Mouse (Mus musculus) embryonic facial prominence, embryonic 12.5 days (tissue): ENCODE data around the gene Tpm3. TPM values are rescaled to one million over a fixed set of nuclear protein-coding genes. Genes with fewer than 3 reads are reported as not detected.

Experiments used
- ATAC-seq: fragments of 200-750 bp; cut with Nextera tagmentation; 2 replicates; pipeline ENCODE4 v1.8.0; 2017; ENCODE audit not compliant: insufficient number of reproducible peaks, insufficient read depth, low FRiP score, low TSS enrichment
- H3K27ac ChIP-seq: fragments of 300-500 bp; sonication (generic); 2 replicates; pipeline ENCODE4 v1.5.1; 2016; ENCODE audit warnings: mild to moderate bottlenecking
- H3K27me3 ChIP-seq: fragments of 300-500 bp; sonication (generic); 2 replicates; pipeline ENCODE4 v1.6.1; 2016; ENCODE audit warnings: mild to moderate bottlenecking, moderate library complexity
- H3K36me3 ChIP-seq: fragments of 300-500 bp; sonication (generic); 2 replicates; pipeline ENCODE4 v1.6.1; 2016; ENCODE audit warnings: mild to moderate bottlenecking
- H3K4me1 ChIP-seq: fragments of 300-500 bp; sonication (generic); 2 replicates; pipeline ENCODE4 v1.6.1; 2016
- H3K4me2 ChIP-seq: fragments of 300-500 bp; sonication (generic); replicated peaks from 2 replicates; pipeline ENCODE4 v1.6.1; 2016; ENCODE audit warnings: mild to moderate bottlenecking, moderate library complexity
- H3K4me3 ChIP-seq: fragments of 300-500 bp; sonication (generic); 2 replicates; pipeline ENCODE4 v1.5.1; 2016; ENCODE audit warnings: mild to moderate bottlenecking
- H3K9ac ChIP-seq: fragments of 300-500 bp; sonication (generic); 2 replicates; pipeline ENCODE4 v1.6.1; 2016; ENCODE audit warnings: mild to moderate bottlenecking, moderate library complexity
- H3K9me3 ChIP-seq: fragments of 300-500 bp; sonication (generic); 2 replicates; pipeline ENCODE4 v1.6.1; 2016; ENCODE audit warnings: mild to moderate bottlenecking, moderate library complexity
- WGBS: fragments of 180-500 bp; shearing (Covaris S2); methylation state at CpG from one replicate; pipeline ENCODE4 v1.1.7; 2016; 5-methylcytosine and 5-hydroxymethylcytosine counted together
- polyA plus RNA-seq: library from polyadenylated mRNA; unstranded; fragments of >200 nt; fragmentation: Nextera tagmentation; extraction: Ambion mirVana; gene quantifications from 2 replicates; pipeline ENCODE4 v1.2.1, GENCODE M21; 2016

The Tpm3 gene
- polyA plus RNA-seq, 1 experiment from 2014 or later: 517 TPM

DNA sequence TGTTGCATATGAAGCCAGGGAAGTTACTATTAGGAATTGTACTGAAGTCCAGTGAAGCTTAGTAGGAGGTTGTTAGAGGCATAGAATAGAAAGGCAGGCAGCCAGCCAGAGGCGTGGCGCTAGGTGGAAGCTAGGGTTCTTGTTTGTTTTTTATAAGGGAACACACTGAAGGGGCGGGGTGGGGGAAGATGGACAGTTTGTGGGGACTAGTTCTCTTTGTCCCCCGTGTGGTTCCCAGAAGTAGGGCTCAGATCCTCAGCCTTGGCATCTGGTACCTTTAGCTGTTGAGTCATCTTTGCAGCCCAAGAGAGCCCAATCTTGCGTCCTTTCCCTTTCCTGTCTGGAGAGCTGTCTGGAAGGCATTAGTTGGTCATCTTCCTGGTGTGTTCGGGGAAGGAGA, 12.8 kb downstream of the Tpm3 start:
- 86% methylated on average over 6 of the region's 6 CpGs for whole genome bisulfite sequencing
- peaks cover 44% of the 10 kb centered on the region for H3K4me1 ChIP-seq
- no peak overlapping the region for H3K9ac ChIP-seq
- H3K4me2 ChIP-seq: no peak overlapping the region
- no peak for ATAC-seq
- H3K36me3 ChIP-seq: peaks cover 40% of the 10 kb centered on the region
- H3K27ac ChIP-seq: no peak overlapping the region
- no peaks in the 10 kb centered on the region for H3K9me3 ChIP-seq
- H3K4me3 ChIP-seq: no peak overlapping the region
- no peaks in the 10 kb centered on the region for H3K27me3 ChIP-seq

DNA sequence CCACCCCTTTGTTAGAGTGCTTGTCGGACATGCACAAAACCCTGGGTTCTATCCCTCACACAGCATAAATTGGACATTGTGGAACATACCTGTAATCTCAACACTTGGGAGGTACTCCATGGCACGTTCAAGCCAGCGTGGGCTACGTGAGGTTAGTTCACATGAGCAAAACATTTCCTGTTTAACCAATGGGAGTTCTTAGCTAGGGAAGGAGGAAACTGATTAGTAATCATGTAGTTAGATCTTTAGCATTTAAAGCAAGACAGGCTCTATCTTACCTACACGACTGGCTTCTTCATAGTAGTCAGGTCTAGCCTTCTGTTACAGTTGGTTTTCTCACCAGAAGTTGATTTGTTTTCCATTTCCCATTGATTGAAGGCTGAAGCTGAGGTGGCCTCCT, 13.6 kb downstream of the Tpm3 start:
- peaks cover 41% of the 10 kb centered on the region for H3K4me1 ChIP-seq
- peaks cover 48% of the 10 kb centered on the region for H3K36me3 ChIP-seq
- no peaks in the 10 kb centered on the region for H3K27me3 ChIP-seq
- no peak overlapping the region for H3K9ac ChIP-seq
- no peak overlapping the region for H3K4me2 ChIP-seq
- no peak overlapping the region for H3K4me3 ChIP-seq
- 91% methylated on average over 5 of the region's 5 CpGs for WGBS
- H3K27ac ChIP-seq: no peak overlapping the region
- ATAC-seq: no peak
- H3K9me3 ChIP-seq: no peaks in the 10 kb centered on the region

DNA sequence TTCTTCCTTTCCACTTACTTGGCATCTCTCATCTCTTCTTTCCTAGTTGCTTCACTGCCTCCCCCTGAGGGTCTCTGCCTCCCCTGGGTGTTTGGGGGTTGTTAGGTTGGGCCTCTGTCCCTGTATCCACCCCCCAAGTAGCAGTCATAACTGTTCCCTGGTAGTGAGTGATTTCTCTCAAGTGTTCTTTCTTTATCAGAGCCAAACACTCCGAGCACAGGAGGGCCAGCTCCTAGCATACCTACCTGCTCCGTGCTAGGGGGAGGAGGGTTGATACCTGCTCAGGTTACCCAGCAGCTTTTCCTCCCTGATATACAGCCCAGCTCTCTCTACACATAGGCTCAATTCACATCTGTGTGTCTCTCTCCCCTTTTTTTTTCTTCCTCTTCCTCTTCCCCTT, 16.2 kb downstream of the Tpm3 start:
- Histone ChIP-seq H3K4me3 (no peak overlapping the region), H3K27me3 (no peaks in the 10 kb centered on the region), H3K9me3 (no peaks in the 10 kb centered on the region), H3K27ac (no peak overlapping the region), H3K4me2 (no peak overlapping the region), H3K9ac (no peak overlapping the region), H3K4me1 (peaks cover 15% of the 10 kb centered on the region), H3K36me3 (peaks cover 72% of the 10 kb centered on the region)
- 93% methylated on average over 2 of the region's 2 CpGs for WGBS
- ATAC-seq: no peak

DNA sequence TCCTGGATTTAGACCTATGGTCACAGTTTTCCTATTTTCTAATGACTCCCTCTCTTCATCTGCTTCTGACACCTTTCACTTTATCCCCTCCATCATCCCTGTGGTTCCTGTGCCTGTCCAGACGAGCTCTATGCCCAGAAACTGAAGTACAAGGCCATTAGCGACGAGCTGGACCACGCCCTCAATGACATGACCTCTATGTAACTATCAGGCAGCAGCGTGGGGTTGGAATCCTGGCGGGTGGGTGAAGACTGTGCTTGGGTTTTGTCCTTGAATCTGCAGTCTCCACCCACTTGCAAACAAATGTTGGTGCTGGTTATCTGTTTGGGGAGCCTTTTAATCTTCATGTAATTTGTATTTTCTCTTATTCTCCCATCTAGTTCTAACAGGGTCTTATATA, 18.4 kb downstream of the Tpm3 start:
- H3K4me3 ChIP-seq: no peak overlapping the region
- no peak for ATAC-seq
- no peak overlapping the region for H3K4me2 ChIP-seq
- H3K27me3 ChIP-seq: no peaks in the 10 kb centered on the region
- H3K9me3 ChIP-seq: no peaks in the 10 kb centered on the region
- no peak overlapping the region for H3K9ac ChIP-seq
- H3K4me1 ChIP-seq: no peaks in the 10 kb centered on the region
- H3K36me3 ChIP-seq: peaks cover 89% of the 10 kb centered on the region
- WGBS: 85% methylated on average over 6 of the region's 6 CpGs
- no peak overlapping the region for H3K27ac ChIP-seq

DNA sequence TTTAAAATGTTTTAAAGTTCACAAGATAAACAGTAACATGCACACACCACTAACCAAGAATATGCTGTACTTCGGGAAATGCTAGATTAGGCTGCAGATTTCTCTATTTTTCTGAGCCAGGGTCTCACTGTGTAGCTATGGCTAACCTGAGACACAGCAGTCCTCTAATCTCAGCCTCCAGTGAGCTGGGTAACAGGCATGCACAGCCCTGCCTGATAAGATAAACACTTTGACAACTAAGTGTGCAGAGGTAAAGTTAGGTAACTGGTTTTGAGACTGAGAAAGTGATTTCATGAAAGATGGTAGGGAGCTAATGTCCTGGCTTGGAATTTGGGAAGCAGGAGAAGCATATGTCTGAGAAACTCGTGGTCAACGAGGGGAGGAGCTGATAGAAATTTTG, 22.0 kb downstream of the Tpm3 start:
- Histone ChIP-seq H3K4me2 (no peak overlapping the region), H3K4me1 (no peaks in the 10 kb centered on the region), H3K4me3 (no peak overlapping the region), H3K9ac (no peak overlapping the region), H3K27me3 (no peaks in the 10 kb centered on the region), H3K9me3 (no peaks in the 10 kb centered on the region), H3K36me3 (peaks cover 83% of the 10 kb centered on the region), H3K27ac (no peak overlapping the region)
- no peak for ATAC-seq
- 91% methylated on average over 3 of the region's 3 CpGs for WGBS

DNA sequence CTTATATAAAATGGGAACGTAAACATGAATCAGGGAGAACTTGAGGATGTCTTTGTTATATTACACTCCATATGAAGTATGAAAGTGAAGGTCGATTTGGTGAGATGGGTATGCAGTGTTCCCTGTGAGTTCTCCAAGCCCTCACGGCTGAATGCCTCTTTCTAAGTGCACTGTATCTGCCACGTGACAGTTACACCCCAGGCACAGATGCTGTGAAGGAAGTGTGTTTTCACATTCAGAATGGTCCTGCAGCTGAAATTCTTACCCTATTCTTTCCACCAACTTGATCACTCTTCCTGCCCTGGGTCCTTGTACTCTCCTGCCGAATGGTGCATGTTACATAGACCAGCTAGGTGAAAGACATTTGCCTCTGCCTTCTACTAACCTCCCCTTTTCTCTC, 25.5 kb downstream of the Tpm3 start:
- H3K4me1 ChIP-seq: no peaks in the 10 kb centered on the region
- H3K9ac ChIP-seq: no peak overlapping the region
- no peak overlapping the region for H3K4me3 ChIP-seq
- peaks cover 57% of the 10 kb centered on the region for H3K36me3 ChIP-seq
- no peaks in the 10 kb centered on the region for H3K27me3 ChIP-seq
- no peak for ATAC-seq
- no peak overlapping the region for H3K27ac ChIP-seq
- H3K4me2 ChIP-seq: no peak overlapping the region
- no peaks in the 10 kb centered on the region for H3K9me3 ChIP-seq
- WGBS: 91% methylated on average over 5 of the region's 5 CpGs

DNA sequence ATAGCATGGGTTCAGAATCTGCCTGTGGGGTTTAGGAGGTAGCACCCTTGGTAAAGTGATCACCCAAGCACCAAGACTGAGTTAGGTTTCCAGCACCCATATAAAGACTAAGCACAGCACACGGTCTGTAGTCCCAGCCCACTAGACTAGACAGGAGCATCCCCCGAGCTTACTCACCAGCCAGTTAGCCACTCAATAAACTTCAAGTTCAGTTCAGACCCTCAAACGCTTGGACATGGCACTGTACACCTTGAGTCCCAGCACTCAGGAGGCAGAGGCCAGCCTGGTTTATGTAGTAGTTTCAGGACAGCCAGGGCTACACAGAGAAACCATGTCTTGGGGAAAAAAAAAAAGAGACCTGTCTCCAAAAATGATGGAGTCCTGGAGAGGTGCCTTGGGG, 28.6 kb downstream of the Tpm3 start:
- no peaks in the 10 kb centered on the region for H3K9me3 ChIP-seq
- no peak overlapping the region for H3K4me2 ChIP-seq
- no peak overlapping the region for H3K4me3 ChIP-seq
- no peak overlapping the region for H3K27ac ChIP-seq
- H3K27me3 ChIP-seq: no peaks in the 10 kb centered on the region
- WGBS: 91% methylated on average over 3 of the region's 3 CpGs
- no peak overlapping the region for H3K9ac ChIP-seq
- peaks cover 31% of the 10 kb centered on the region for H3K36me3 ChIP-seq
- no peak for ATAC-seq
- H3K4me1 ChIP-seq: no peaks in the 10 kb centered on the region

DNA sequence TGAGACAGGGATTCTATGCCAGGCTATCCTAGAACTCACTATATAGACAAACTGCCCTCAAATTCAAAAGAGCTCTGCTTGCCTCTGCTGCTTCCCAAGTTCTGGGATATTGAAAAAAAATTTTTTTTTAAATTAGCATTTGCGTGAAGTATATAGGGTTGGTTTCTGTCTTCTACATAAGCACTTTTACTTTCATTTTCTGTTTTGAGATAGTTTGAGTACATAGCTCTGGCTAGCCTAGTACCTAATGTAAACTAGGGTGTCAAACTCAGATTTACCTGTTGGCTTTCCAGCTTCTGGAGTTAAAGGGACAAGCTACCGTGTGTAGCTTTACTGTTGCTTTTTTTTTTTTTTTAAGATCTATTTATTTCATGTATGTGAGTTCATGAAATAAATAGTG, 29.2 kb downstream of the Tpm3 start:
- WGBS: 97% methylated on average over 2 of the region's 2 CpGs
- H3K27me3 ChIP-seq: no peaks in the 10 kb centered on the region
- ATAC-seq: no peak

DNA sequence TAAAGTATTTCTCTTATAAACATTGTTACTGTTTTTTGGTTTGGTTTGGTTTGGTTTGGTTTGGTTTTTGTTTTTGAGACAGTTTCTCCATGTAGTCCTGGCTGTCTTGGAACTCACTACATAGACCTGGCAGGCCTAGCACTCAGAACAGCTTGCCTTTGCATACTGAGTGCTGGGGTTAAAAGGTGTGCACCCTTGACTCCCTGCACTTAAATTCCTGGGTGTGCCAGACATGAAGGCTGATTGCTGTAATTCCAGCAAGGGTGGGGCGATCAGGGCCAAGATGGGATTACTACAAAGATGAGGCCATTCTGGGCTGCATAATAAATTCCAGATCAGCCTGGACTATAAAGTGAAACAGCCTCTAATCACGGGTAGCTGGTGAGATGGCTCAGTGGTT, 29.8 kb downstream of the Tpm3 start:
- Histone ChIP-seq H3K4me3 (no peak overlapping the region), H3K9me3 (no peaks in the 10 kb centered on the region), H3K4me2 (no peak overlapping the region), H3K27me3 (no peaks in the 10 kb centered on the region), H3K36me3 (peaks cover 26% of the 10 kb centered on the region), H3K9ac (no peak overlapping the region), H3K27ac (no peak overlapping the region), H3K4me1 (no peaks in the 10 kb centered on the region)
- WGBS: 73% methylated on average over 2 of the region's 2 CpGs
- ATAC-seq: no peak

More for the DNA sequence above, 29.2 kb downstream of the Tpm3 start:
- H3K36me3 ChIP-seq: peaks cover 26% of the 10 kb centered on the region
- H3K9ac ChIP-seq: no peak overlapping the region
- H3K27ac ChIP-seq: no peak overlapping the region
- H3K4me2 ChIP-seq: no peak overlapping the region
- no peaks in the 10 kb centered on the region for H3K4me1 ChIP-seq
- H3K9me3 ChIP-seq: no peaks in the 10 kb centered on the region
- no peak overlapping the region for H3K4me3 ChIP-seq

DNA sequence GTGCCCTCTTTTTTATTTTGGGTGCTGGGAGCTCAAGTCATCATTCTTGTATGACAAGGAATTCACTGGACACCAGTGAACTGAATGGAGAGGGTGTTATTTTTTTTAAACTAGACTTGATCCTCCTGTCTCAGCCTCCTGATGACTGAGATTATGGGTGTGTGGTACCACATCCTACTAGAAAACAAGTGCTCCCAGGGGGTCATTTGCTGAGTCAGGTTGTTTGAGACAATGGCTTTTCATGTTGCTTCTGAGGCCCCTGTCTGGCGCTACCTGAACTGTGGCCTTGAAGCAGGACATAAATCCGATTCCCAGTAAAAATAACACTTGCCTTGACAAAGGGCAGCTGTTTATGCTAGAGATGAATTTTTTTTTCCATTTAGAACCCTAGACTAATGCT, 30.7 kb downstream of the Tpm3 start:
- Histone ChIP-seq H3K36me3 (peaks cover 20% of the 10 kb centered on the region), H3K4me2 (no peak overlapping the region), H3K4me1 (no peaks in the 10 kb centered on the region), H3K9ac (no peak overlapping the region), H3K4me3 (no peak overlapping the region), H3K27ac (no peak overlapping the region), H3K27me3 (no peaks in the 10 kb centered on the region), H3K9me3 (no peaks in the 10 kb centered on the region)
- no peak for ATAC-seq
- WGBS: 79% methylated on average over 2 of the region's 2 CpGs

DNA sequence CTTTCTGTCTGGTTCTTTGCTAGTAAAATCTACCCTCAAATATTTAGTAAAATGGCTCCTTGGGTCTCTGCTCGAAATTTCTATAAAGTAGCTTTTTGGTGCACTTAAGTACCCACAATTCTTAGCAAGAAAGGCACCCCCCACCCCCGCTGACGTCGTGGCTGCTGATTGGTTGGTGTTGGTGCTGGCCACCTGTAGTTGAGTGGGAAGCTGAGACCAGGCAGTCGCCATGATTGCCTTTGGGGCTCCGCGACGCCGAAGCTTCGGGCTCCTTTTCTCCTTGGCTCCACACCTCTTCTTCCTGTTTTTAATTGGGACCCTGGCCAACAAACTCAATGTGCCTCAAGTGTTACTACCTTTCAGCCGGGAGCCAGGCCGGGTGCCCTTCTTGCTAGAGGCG, 31.5 kb downstream of the Tpm3 start, which contains the start of gene Nup210l:
Gene Nup210l, plus strand, starts transcription at position 195 of the 400 bp plus-strand sequence.
- Histone ChIP-seq H3K4me1 (no peaks in the 10 kb centered on the region), H3K27ac (no peak within 1 kb of the TSS), H3K36me3 (peaks cover 13% of the 10 kb centered on the region), H3K9ac (no peak within 1 kb of the TSS), H3K27me3 (no peaks in the 10 kb centered on the region), H3K4me2 (no peak within 1 kb of the TSS), H3K9me3 (no peaks in the 10 kb centered on the region), H3K4me3 (no peak within 1 kb of the TSS)
- ATAC-seq: no peak
- 84% methylated on average over 13 of the region's 13 CpGs for WGBS

DNA sequence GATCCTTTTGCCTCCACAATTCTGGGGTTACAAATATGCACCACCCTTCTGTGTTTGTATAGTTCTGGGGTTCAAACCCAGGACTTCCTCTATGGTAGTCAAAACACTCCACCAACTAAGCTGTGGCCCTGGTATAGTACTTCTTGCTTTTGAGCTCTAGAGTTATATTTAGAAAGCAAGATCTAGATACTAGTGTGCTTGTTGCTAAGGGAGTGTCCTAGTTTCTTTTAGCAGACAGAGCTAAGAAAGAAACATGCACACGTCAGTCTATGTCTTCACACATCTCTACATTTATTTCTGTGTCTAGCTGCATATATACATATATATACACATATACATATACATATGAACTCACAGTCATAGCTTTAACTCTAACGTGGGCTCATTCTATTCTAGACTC, 39.3 kb downstream of the Tpm3 start:
- no peak overlapping the region for H3K4me3 ChIP-seq
- no peak overlapping the region for H3K27ac ChIP-seq
- H3K9ac ChIP-seq: no peak overlapping the region
- no peaks in the 10 kb centered on the region for H3K36me3 ChIP-seq
- no peak overlapping the region for H3K4me2 ChIP-seq
- WGBS: 81% methylated on average over 2 of the region's 2 CpGs
- H3K27me3 ChIP-seq: no peaks in the 10 kb centered on the region
- no peaks in the 10 kb centered on the region for H3K4me1 ChIP-seq
- H3K9me3 ChIP-seq: no peaks in the 10 kb centered on the region
- no peak for ATAC-seq

DNA sequence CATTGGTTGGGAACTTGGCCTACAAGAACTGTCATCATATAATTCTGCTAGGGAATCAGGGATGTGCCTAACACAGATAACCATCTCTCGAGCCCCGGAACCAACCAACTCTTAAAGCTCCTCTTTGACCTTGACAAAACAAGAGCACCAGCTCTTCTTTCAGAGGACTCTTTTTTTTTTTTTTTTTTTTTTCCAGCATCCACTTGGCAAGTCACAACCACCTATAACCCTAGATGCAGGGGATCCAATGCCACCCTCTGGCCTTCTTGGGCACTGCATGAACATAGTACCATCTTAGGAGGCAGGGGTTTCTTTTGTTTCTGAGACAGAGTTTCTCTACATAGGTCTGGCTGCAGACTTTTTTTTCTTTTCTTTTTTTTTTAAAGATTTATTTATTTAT, 41.9 kb downstream of the Tpm3 start:
- H3K4me3 ChIP-seq: no peak overlapping the region
- H3K36me3 ChIP-seq: no peaks in the 10 kb centered on the region
- H3K9me3 ChIP-seq: no peaks in the 10 kb centered on the region
- ATAC-seq: no peak
- 91% methylated on average over 2 of the region's 2 CpGs for WGBS
- no peak overlapping the region for H3K27ac ChIP-seq
- H3K4me1 ChIP-seq: no peaks in the 10 kb centered on the region
- H3K27me3 ChIP-seq: no peaks in the 10 kb centered on the region
- no peak overlapping the region for H3K4me2 ChIP-seq
- H3K9ac ChIP-seq: no peak overlapping the region
